Mouse (Mus musculus): Measurements from ENCODE around the gene Kcnk13.

- TF ChIP-seq CTCF (IDR thresholded peaks at IDR 0.05; ENCODE audit: insufficient read depth, low read length) = no peak
- no peak for TF ChIP-seq POLR2A (IDR thresholded peaks at IDR 0.05; ENCODE audit: borderline replicate concordance, extremely low read depth, low read depth, low read length)
Observed at GRCm38 (mm10) chr12:100012839-100013238, 48.5 kb downstream of the Kcnk13 start.
